Mouse (Mus musculus): ENCODE results near the gene Cyp2t4.

The Cyp2t4 gene

GRCm38 (mm10) chr7:27161744-27162143 is 8.2 kb downstream of the Cyp2t4 start:
- no peak for DNase-seq (ENCODE audit: low spot score)

GRCm38 (mm10) chr7:27162780-27163449 is 9.4 kb downstream of the Cyp2t4 start:
- DNase-seq (ENCODE audit: low spot score): no peak

- no peak for DNase-seq (ENCODE audit: low spot score)
Measured at GRCm38 (mm10) chr7:27163450-27163805, 9.9 kb downstream of the Cyp2t4 start.

- no peak for DNase-seq (ENCODE audit: low spot score)
Measured at GRCm38 (mm10) chr7:27164112-27164947, 10.8 kb downstream of the Cyp2t4 start.

- DNase-seq (ENCODE audit: low spot score): no peak
Measured at GRCm38 (mm10) chr7:27165007-27165655, 11.6 kb downstream of the Cyp2t4 start.

GRCm38 (mm10) chr7:27165696-27166095 is 12.2 kb downstream of the Cyp2t4 start:
- no peak for DNase-seq (ENCODE audit: low spot score)

- peak; percentile 80 for DNase-seq (ENCODE audit: low spot score)
Measured at GRCm38 (mm10) chr7:27166229-27166613, 12.7 kb downstream of the Cyp2t4 start.

GRCm38 (mm10) chr7:27166614-27167474 is 13.3 kb downstream of the Cyp2t4 start, which contains the start of gene Egln2:
Egln2 (minus strand) TSS chr7:27166802.
- DNase-seq (ENCODE audit: low spot score): peak; percentile 94

GRCm38 (mm10) chr7:27167475-27168094 is 14.1 kb downstream of the Cyp2t4 start:
- no peak for DNase-seq (ENCODE audit: low spot score)

GRCm38 (mm10) chr7:27168371-27168770 is 14.9 kb downstream of the Cyp2t4 start:
- DNase-seq (ENCODE audit: low spot score): no peak

- DNase-seq (ENCODE audit: low spot score): no peak
Measured at GRCm38 (mm10) chr7:27170981-27171380, 17.5 kb downstream of the Cyp2t4 start.

GRCm38 (mm10) chr7:27174496-27174895 is 21.0 kb downstream of the Cyp2t4 start:
- DNase-seq (ENCODE audit: low spot score): no peak

- DNase-seq (ENCODE audit: low spot score): no peak
Measured at GRCm38 (mm10) chr7:27174896-27175295, 21.4 kb downstream of the Cyp2t4 start.

- no peak for DNase-seq (ENCODE audit: low spot score)
Measured at GRCm38 (mm10) chr7:27177942-27178323, 24.4 kb downstream of the Cyp2t4 start.

- DNase-seq (ENCODE audit: low spot score): peak; percentile 94
Measured at GRCm38 (mm10) chr7:27178324-27179216, 25.1 kb downstream of the Cyp2t4 start, which contains the start of gene Rab4b. Rab4b (minus strand) TSS chr7:27178896.

GRCm38 (mm10) chr7:27179217-27179918 is 25.9 kb downstream of the Cyp2t4 start:
- DNase-seq (ENCODE audit: low spot score): no peak

- DNase-seq (ENCODE audit: low spot score): no peak
Measured at GRCm38 (mm10) chr7:27180036-27180435, 26.5 kb downstream of the Cyp2t4 start.

GRCm38 (mm10) chr7:27180837-27181695 is 27.6 kb downstream of the Cyp2t4 start, which contains the start of the genes Gm21983 and Mia:
Gm21983 (minus strand) TSS chr7:27181086.
Mia (minus strand) TSS chr7:27181157.
- DNase-seq (ENCODE audit: low spot score): no peak

GRCm38 (mm10) chr7:27182498-27182897 is 29.0 kb downstream of the Cyp2t4 start:
- no peak for DNase-seq (ENCODE audit: low spot score)

Data from urinary bladder, postnatal 25 days (tissue).